Mouse (Mus musculus): ENCODE results near the gene Jmjd7.

The Jmjd7 gene

DNA sequence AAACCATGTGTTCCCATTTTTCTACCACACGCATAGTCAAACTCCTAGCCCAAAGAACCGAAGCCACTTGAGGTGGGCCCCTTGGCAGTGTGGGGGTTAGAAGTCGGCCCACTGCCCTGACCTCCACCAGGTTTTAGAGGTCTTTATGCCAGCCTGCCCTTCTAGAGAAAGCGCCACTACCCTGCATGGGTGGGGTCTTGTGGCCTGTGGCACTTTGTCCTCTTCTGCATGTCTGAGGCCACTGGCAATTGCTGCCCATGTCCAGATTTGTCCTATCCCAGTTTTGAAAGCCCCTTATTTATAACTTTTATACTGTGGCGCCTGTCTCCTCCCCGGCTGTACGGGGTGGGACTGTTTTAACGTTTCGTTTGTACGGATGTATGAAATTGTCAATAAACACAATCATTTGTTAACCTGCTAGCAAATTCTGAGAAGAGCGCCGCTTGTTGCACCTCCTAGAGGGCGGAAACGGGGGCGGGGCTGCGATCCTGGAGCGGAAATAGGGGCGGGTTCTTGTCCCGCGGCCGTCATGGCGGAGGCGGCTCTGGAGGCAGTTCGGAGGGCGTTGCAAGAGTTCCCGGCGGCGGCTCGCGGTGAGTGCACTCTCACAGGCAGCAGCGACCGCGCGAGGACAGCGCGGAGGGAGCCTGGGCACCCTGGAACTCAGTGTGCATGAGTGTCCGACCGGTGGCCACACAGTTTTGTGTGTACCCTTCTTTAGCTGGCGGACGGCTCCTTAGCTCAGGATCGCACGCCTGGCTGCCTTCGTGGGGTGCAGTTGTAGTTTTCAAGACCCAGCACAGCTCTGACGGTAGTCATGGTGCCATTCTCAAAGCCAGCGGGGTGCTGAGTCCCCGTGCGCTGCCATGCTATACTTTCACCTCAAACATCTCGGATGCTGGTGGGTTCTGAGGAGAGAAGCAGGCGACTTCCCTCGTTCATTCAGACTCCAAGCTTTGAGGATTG, at the start of gene Jmjd7, which contains the start of gene Gm28042:
TSS of gene Jmjd7 (plus strand) at position 500 of the 966 bp plus-strand sequence.
TSS of gene Gm28042 (plus strand) at position 510 of the 966 bp plus-strand sequence.
- peak; percentile 90 for DNase-seq (ENCODE audit: extremely low spot score, low spot score)

DNA sequence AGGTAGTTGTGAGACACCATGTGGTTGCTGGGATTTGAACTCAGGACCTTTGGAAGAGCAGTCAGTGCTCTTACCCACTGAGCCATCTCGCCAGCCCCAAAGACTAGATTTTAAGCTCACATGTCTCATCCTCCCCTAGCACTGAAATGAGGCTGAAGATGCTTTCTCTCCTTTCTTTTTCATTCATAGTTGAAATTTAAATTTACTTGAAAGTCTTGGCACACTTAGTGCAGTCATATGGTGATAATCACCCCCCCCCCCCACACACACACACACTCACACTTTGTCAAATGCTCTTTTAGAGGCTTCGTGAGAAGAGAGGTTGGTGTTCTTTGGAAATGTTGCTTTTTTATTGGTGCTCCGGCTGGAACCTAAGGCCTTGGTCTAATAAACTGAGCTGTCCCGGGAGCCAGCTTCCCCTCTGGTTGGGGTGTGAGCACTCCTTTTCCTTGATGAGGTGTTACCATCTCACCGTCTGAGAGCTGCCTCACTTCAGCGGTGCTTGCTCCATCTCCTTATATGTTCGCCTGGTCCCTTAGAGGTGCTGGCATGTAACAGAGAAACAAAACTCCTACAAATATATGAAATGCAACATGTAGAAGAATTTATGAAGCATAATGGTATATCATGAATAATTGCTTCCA, 46.8 kb upstream of the Jmjd7 start:
- DNase-seq (ENCODE audit: extremely low spot score, low spot score): no peak

DNA sequence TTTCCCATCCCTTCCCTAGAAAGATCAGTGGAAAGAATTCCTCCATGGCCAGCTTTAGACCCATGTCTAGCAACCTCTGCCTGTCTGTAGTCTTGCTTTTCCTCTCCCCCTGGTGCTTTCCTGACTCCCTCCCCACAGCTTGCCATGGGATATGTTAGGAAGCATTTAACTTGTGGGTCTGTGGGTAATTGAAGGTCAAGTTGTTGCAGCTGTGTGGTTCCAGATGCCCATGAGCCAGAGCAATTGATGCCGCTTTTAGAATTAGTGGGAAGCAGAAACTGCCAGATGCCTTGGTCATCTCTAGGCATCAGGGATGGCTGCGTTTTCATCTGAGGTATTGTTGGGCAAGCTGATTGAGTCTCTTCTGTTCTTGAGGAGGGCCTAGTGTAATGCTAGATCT, 45.7 kb upstream of the Jmjd7 start:
- DNase-seq (ENCODE audit: extremely low spot score, low spot score): no peak

DNA sequence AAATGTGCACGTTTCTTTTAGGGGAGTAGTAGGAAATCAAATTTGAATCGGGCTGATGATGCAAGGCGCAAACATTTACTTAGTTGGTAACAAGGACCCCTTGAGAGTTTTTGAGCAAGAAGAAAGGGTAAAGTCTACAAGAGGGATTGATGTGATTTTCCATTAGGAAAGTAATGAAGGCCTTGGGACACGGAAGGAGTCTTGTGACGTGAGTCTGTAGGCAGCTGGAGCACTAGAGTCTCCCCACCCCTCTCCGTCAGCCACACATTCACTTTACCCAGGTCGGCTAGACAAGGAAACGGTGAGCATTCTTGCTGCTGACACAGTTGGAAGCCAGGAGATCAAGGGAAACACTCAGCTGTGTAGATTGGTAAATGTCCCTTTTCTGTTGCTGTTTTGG, 41.4 kb upstream of the Jmjd7 start:
- no peak for DNase-seq (ENCODE audit: extremely low spot score, low spot score)

DNA sequence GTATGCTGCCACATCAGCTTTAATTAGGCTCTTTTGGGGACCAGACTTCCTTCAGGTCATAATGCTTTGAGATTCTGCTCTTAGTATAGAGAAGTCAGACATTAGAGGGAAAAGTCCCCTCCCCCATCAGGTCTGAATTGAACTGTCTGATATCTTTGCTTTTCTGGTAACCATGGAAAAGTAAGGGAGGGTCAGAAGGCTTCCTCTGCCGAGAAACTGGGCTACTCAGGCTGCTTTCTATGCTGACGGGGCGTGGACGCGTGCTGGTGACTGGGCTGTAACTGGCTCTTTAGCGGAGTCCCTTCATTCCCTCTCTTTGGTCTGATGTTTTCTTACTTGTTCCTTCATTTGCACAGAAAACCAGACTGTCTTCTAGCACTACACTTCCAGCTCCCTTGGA, 40.9 kb upstream of the Jmjd7 start:
- no peak for DNase-seq (ENCODE audit: extremely low spot score, low spot score)

DNA sequence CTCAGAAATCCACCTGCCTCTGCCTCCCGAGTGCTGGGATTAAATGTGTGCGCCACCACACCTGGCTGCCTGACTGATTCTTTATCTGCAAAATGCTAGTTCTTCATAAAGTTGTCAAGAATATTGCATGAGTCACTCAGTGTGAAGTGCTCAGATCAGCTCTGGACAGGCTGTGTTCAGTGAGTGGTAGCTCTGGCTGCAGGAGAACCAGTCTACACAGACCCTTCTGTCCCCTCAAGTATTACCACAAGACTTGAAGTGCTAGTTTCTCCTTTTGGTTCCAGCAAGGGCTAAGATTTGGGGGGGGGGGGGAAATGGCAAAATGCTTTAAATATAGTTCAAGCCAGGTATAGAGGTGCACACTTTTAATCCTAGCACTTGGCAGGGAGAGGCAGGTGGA, 39.8 kb upstream of the Jmjd7 start:
- no peak for DNase-seq (ENCODE audit: extremely low spot score, low spot score)

DNA sequence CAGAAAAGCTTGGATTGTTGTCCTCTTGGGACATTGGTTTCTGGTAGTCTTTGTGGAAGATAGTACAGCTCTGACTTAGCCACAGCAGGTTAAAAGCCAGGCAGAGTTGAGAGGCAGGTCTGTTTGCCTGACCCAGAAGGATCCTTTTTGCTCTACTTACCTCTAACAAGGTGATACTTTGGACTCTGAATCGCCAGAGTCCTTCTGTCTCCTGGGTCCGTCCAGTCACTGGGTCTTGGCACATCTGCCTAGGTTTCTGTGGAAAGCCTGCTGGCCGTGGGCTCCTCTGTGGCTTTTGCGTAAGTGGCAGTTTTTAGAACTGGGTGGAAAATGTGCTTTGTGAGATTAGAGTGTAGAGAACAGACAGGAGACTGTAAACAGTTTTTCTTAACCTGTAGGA, 38.3 kb upstream of the Jmjd7 start:
- no peak for DNase-seq (ENCODE audit: extremely low spot score, low spot score)

DNA sequence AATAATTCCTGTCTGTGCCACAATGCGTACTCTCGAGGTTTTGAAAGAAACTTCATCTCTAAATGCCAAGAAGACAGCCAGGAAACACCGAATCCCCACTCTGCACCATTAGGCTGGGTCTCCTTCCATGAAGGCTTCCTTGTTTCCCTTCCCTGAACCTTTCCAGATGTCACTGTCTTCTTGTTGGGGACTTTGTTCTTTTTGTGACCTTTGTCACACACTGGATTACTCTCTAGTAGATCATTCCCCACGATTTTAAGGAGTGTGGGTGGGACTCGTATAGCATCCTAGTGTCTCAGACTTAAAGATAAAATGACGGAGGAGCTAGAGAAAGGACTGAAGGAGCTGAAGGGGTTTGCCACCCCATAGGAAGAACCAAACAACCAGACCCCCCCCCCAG, 36.4 kb upstream of the Jmjd7 start:
- no peak for DNase-seq (ENCODE audit: extremely low spot score, low spot score)

DNA sequence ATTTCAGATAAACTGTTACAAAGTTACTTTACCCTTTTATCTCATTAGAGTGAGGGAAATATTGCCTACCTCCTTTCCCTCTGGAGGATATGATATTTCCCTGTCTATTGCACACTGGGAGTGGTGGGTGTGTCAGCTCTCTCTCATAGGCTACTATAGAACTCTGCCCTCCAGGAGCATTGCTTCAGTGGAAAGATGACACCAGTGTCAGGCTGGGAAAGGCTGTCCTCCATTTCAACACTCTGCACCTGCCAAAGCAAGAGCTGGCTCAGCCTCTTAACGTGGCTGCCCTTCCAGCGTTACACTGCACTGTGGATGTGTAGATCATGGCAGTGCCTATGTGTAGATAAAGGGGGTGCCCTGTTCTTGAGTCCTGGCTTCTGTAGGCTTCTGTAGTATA, 34.9 kb upstream of the Jmjd7 start:
- no peak for DNase-seq (ENCODE audit: extremely low spot score, low spot score)

DNA sequence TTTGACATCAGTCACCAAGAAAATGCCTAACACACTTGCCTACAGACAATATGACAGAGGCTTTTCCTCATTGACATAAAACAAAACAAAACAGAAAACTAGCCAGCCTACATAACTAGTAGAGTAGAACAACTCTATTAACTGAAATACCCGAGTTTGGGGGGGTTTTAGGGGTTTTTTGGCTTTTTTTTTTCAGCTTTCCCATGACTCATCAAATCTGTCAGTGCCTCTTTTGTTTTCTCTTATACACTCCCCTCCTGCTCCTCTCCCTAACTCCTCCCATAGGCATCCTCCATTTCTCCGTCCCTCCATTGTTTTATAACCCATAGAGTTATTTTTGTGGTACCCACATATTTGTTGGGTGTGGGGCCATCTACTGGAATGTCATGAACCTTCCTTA, 33.8 kb upstream of the Jmjd7 start:
- no peak for DNase-seq (ENCODE audit: extremely low spot score, low spot score)

DNA sequence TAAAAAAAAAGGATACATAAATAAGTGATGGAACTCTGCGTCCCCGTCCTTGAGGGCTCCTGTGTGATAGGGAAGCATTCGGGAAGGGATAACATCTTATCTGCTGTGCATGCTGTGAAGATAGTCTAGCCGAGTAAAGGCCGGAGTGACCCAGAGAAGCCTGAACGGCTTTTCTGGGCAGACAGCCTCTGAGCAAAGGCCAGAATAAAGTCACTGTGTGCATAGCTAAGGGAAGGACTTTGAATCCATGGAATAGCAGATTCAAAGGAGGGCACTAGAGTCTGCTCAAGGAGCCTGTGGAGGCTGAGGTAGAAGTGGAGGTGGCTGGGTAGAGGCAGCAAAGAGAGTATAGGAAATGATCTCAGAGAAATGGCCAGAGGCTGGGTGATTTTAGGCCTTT, 32.4 kb upstream of the Jmjd7 start:
- no peak for DNase-seq (ENCODE audit: extremely low spot score, low spot score)

DNA sequence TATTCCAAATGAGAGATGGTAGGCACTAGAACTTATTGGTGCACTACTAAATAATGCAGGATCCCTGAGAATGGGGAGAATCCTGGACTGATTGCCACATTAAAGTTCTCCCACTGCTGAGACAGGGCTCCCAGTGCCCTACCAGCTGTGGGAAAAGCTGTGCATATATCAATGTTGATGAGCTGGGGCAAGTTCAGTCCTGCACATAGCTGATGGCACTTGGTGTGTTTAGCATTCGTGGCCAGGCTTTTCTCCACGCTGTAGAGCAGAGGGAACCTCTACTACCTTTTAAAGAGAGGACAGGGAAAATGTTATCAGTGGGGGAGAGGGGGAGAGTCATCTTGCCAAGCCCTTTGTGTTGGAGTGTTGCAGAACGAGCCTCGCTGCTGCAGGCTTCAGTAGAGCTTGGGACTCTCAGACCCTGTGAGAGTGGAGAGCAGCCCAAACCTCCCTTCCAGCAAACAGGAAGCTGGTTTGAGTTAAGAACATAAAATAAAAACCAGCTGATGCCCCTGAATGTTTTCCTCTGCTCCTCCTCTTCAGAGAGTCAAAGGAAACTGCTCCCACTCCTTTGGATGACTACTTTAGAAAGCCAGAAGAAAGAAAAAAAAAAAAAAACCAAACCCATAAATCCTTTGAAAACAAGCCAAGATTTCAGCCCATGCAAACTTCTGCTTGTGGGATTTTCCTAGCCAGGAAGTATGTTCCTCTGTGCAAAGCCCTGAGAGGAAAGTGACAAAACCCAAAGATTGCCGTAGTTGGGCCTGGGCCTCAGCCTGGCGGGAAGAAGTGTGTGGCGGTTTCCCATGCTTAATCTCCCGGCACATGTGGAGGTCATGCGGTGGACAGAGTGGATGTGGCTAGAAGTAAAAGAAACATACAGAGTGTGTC, 31.6 kb upstream of the Jmjd7 start:
- DNase-seq (ENCODE audit: extremely low spot score, low spot score): no peak

DNA sequence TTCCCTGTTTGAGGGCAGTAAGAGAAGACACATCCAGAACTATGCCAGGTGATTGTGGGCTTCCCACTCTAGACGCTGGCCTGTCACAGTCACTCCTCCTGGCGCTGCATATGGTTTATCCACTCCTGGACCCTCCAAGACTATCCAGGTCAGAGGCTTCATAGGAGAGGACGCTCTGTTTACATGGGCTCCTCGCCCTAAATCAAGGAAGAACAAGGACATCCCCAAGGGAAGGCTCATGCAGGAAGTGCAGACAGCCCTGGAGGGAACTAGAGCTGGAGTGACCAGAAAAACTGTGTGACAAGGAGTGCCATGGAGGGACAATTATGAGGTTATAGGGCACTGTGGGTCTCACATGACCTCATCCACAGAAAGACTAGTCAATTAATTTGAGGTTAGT, 29.9 kb upstream of the Jmjd7 start:
- DNase-seq (ENCODE audit: extremely low spot score, low spot score): no peak

DNA sequence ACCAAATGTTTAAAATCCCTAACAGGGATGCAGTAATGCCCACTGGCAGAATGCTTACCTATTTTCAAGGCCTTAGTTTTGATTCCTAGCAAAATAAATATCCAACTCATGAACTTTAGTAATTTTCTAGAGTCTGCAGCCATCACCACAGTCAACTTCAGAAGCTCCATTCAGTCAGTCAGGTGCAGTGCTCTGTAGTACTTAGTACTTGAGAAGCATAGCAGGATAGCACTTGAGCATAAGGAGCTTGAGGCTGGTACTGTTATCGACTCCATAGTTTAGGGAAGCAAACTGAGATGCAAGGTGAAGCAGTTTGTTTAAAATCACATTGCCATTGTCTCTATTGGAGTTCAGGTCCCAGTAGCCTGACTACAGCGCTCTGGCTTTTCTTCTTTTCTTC, 27.6 kb upstream of the Jmjd7 start:
- DNase-seq (ENCODE audit: extremely low spot score, low spot score): no peak

DNA sequence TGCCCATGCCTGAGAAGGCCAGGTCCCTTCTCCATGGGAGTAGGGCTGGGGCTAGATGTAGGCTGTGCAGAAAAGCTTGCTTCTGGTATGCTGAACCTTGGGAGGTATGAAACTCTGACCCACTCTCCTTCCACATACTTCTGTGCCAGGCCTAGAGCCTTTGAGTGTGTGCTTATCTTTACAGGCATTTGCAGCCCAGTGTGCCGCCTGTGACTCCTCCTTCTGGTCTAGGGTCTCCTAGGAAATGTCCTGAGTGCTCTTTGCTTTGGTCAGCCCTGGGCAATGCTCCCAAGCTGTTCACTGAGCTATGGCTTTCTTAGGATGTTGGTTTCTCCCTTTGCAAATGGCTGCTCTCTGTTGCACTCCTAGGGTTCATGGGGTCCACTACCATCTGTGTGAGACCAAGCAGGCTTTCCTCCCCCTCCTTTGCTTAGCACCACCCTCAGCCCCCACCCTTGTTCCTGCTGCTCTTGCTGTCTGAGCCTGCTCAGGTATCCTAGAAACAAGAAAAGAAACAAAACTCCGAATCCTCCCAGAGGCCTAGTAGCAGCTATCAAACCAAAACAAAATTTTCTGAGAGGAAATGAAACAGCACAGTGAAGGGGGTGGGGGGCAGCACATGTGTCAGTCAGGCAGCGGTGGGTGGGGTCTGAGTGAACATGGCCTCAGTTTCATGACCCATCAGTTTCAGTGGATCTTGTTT, 26.2 kb upstream of the Jmjd7 start:
- DNase-seq (ENCODE audit: extremely low spot score, low spot score): no peak

DNA sequence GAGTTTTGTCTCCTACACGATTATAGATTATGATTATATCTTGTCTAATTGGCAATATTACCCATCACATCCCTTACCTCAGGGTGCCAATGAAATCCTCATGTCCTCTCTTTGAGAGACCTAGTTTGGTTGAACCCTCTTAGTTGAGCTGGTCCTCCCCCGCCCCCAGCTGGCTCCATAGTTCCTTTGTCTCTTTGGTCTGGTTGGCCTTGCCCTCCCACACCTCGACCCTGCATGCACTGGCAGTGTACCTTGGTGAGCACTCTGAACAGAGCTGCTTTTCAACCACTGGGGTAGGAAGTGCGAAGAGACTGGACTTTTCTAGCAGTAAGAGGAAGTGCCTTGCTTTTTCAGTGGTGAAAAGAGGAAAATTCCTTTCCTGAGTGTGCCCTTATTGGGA, 25.3 kb upstream of the Jmjd7 start:
- DNase-seq (ENCODE audit: extremely low spot score, low spot score): no peak

DNA sequence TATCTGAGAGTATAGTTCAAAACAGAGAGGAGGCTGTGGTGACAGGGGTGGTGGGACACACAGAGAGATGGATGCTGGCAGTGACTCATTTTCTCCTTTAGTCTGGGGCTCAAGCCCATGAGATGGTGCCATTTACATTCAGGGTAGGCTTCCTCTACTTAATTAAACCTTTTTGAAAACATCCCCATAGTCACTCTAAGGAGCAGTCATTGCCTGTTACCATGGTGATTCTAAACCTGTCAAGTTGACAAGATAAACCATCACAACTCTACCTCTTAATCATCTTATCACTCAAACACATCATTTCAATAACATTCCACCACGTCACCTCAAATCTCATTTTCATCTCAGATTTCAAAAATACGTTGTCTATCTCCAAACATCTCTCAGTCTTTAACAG, 23.3 kb upstream of the Jmjd7 start:
- no peak for DNase-seq (ENCODE audit: extremely low spot score, low spot score)

DNA sequence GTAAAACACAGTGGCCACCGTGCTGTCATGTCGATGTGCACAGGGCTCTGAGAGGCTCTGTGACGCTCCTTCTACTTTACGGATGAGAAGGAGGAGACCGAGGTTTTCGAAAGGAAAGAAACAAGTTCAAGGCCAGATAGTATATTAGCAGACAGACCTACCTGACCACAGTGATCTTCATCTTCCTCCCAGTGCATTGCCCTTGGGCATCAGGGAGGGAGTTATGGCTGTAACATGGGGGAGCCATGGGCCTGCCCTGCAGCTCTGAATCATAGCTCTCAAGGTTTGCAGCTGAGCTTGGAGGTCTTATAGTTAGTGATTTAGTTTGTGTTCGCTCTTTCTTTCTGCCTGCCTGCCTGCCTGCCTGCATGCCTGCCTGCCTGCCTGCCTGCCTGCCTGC, 20.6 kb upstream of the Jmjd7 start:
- DNase-seq (ENCODE audit: extremely low spot score, low spot score): no peak

DNA sequence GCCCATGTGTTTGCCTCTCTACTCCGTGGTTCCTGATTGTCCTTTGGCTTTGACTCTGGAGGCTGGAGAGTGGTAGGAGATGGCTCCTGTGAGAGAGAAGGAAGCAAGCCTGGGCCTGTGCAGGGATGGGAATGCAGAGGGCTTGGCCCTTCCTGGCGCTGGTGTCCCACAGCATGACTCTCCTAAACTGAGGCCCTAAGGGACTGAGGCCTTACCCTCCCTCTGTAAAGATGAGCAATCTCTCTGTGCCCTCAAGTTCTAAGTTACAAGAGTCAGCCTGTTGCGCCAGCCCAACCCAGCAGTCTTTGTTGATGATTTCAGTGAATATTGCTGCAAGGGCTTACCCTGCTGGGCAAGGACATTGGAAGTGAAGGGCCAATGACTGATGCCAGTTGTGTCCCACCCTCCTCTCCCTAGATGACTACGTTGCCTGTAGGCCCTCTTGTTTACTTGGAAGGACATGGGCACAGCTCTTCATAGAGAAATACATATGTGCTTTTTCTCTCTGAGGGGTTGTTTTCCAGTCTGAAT, 19.5 kb upstream of the Jmjd7 start:
- DNase-seq (ENCODE audit: extremely low spot score, low spot score): no peak

DNA sequence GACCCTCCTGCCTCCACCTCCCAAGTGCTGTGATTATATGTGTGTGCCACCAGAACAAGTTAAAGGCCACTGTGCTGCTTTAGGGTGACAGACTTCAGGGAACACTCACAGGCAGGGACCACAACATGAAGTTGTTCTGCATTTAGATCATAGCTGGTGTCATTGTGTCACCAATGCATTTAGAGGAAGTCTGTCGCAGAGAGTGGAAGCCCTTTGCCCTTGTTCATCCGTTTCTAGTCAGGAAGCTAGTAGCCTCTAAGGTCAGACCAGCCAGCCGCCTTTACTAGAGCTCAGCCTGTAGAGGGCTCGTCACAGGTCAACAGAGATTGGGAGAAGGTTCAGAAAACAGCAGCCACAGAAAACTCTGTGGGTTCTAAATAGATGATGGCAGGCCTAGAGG, 18.6 kb upstream of the Jmjd7 start:
- DNase-seq (ENCODE audit: extremely low spot score, low spot score): no peak

Measured in neural tube, embryonic 10.5 days (tissue).